Mouse (Mus musculus) layer of hippocampus, postnatal 25 days (tissue): ENCODE measurements around the gene Map4k2. TPM values are rescaled to one million over a fixed set of nuclear protein-coding genes. Genes with fewer than 3 reads are reported as not detected.

Source experiments
- DNase-seq, 2 experiments: peaks; one replicate each; pipeline ENCODE4 v3.0.0; 2022; ENCODE audit warnings: mixed read lengths in 2 of 2, low spot score in 1 of 2; ENCODE audit errors: extremely low spot score in 1 of 2
- microRNA-seq, 2 experiments: library from miRNA; unstranded; fragments of <30 nt; microRNA quantifications; one replicate each; pipeline ENCODE4 v1.2.0; 2021
- total RNA-seq, 2 experiments: library from RNA; stranded (reverse); gene quantifications; 2 replicates each; pipeline ENCODE4 v1.2.3; 2021

The Map4k2 gene
- total RNA-seq, 2 experiments from 2014 or later, result 66.3 to 78.4 TPM

- DNase-seq, result no peak
These were observed 57.7 kb downstream of the Map4k2 start for GRCm38 (mm10) chr19:6398447-6399284.

DNA sequence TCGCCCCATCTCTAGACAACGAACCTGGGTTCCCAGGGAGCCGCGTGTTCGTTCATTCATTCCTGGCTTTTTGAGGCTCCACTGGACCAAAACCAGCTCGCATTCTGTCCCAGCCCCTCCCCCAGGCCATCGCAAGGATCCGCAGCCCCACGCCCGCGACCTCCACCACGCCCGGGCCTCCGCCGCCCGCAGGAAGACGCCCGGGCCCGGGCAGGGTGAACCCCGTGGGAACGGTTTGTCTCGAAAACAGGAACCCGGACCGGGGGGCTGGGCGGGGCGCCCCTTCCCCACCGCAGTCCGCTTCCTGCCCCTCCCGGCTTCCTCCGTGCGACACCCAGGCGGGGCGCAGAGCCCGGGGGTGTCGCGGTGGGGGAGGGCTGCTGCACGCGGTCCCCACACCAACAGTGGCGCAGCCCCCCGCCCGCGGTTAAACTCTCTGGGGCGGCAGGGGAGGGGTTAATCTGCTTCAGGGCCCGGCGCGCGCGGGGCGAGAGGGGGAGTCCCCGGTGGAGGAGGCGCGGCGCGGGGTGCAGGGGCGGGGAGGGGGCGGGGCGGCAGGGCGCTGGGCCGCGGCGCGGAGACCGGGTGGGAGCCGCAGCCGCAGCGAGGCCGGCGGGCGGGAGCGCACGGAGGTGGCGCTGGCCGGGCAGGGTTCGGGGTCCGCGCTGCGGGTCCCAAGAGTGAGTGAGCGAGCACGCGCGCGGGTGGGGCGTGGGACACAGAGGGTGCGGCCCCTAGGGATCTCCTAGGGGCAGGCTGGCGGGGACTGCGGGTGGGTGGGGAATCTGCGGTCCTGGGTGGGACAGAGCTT lies 58.6 kb downstream of the Map4k2 start, which contains the start of gene Rasgrp2:
TSS of gene Rasgrp2 (plus strand) at position 56 of the 811 bp plus-strand sequence.
- DNase-seq, result no peak

GRCm38 (mm10) chr19:6400096-6401086 lies 59.5 kb downstream of the Map4k2 start:
- no peak for DNase-seq

- DNase-seq, result peak; percentile 67 to 70
These were observed 60.3 kb downstream of the Map4k2 start for GRCm38 (mm10) chr19:6401131-6401815.

GRCm38 (mm10) chr19:6401951-6402350 lies 61.0 kb downstream of the Map4k2 start:
- DNase-seq, result no peak

- no peak for DNase-seq
These were observed 62.9 kb downstream of the Map4k2 start for GRCm38 (mm10) chr19:6403869-6404268.

Small RNA genes lying within 50 kb of the gene (microRNA-seq; reads per million reads assigned to microRNA genes)
- 4.8 to 5.2 reads per million in 2 experiments for gene Mir6989

Other genes with a start within 250 kb of the Map4k2 start
- gene AC131692.1, start 246.7 kb upstream of the Map4k2 start, total RNA-seq, result not detected
- gene Naaladl1, start 235.4 kb upstream of the Map4k2 start, total RNA-seq, result not detected
- gene Sac3d1, start 222.5 kb upstream of the Map4k2 start, total RNA-seq, result 10 to 100 TPM; 15.5 to 17.9 TPM
- gene Snx15, start 212.8 kb upstream of the Map4k2 start, total RNA-seq, result 10 to 100 TPM; 36.7 to 40.7 TPM
- under 1 TPM; 0.45 to 0.69 TPM for gene Batf2, start 200.2 kb upstream of the Map4k2 start, total RNA-seq
- gene Arl2, start 199.6 kb upstream of the Map4k2 start, total RNA-seq, result 10 to 100 TPM; 75.5 to 76.1 TPM
- gene Majin, start 156.7 kb upstream of the Map4k2 start, total RNA-seq, result not detected
- gene Gpha2, start 114.8 kb upstream of the Map4k2 start, total RNA-seq, result not detected
- gene Ppp2r5b, start 105.3 kb upstream of the Map4k2 start, total RNA-seq, result 100 to 1,000 TPM; 137 to 146 TPM
- 10 to 100 TPM; 31.1 to 38.3 TPM for gene Atg2a, start 99.5 kb upstream of the Map4k2 start, total RNA-seq
- 10 to 100 TPM; 84.9 to 88.6 TPM for gene Ehd1, start 64.4 kb upstream of the Map4k2 start, total RNA-seq
- 1 to 10 TPM; 3.9 to 4.6 TPM for gene Cdc42bpg, start 34.7 kb upstream of the Map4k2 start, total RNA-seq
- 10 to 100 TPM; 63.3 to 64.8 TPM for gene Men1, start 6.2 kb upstream of the Map4k2 start, total RNA-seq
- gene Sf1, start 22.6 kb downstream of the Map4k2 start, total RNA-seq, result 100 to 1,000 TPM; 180 to 215 TPM
- 10 to 100 TPM; 26.6 to 32.3 TPM for gene Pygm, start 43.3 kb downstream of the Map4k2 start, total RNA-seq
- gene Rasgrp2, start 58.2 kb downstream of the Map4k2 start, total RNA-seq, result 10 to 100 TPM; 29.3 to 29.8 TPM
- gene Nrxn2, start 77.6 kb downstream of the Map4k2 start, total RNA-seq, result 100 to 1,000 TPM; 404 to 465 TPM
- gene Slc22a12, start 201.9 kb downstream of the Map4k2 start, total RNA-seq, result 1 to 10 TPM in 1 of 2 experiments, under 1 TPM in 1; 0.47 to 1.2 TPM